Mouse (Mus musculus) cerebellum, adult 18-20 months (tissue): ENCODE measurements at regions not wholly inside any gene's neighbourhood (a gene's known extent, or its start where the extent isn't known, plus 50 kb on each side); places are given as distances from the start of the nearest gene placed in this dataset.
"Not testable (repeated sequence)": the region's sequence is repeated elsewhere in the genome, so short reads cannot be mapped to it uniquely, and the experiment has no call there.

Source experiments
- DNase-seq, 2 experiments: peaks; one replicate each; pipeline ENCODE4 v3.0.0; 2021

DNA sequence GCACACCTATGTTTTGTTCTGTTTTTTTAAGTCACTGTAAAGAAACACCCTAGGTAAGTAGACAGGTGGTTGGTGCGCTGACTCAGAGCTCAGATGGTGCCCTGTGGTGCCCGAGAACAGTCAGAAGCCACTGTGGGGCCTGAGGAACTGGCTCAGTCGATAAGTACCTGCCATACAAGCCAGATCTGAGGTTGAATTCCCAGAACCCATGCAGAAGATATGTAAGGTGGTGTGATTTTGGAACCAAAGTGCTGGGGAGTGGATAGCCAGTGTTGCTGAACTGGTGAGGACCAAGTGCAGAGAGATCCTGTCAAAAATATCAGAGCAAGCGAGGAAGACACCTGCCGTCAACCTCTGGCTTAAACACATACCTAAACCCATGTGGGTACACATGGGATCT, 65.4 kb downstream of the Chst1 start:
- no peak for DNase-seq

- DNase-seq = no peak
Observed at GRCm38 (mm10) chr2:92667192-92667591, 67.7 kb downstream of the Chst1 start.

DNA sequence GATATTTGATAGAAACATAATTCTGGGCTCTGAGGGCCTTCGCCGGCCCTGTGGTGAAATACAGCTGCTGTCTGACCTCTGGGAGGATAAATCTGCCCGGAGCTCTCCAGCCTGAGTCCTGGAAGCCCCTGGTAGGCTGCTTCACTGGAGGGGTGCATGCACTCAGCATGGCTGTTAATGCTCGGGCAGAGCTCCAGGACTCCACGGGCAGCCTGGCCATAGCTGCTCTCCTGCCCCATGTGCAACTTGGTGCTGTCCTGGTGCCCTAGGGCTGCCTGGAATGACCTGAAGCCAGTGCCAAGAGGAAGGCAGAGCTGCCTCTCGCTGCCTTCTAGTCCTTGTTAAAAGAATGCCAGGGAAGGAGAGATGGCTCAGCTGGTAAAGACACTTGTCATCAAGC, 68.2 kb downstream of the Chst1 start:
- peak in 1 of 2 experiments; percentile 4 for DNase-seq

GRCm38 (mm10) chr2:92669431-92670081, 70.0 kb downstream of the Chst1 start:
- DNase-seq = not testable (repeated sequence)

DNA sequence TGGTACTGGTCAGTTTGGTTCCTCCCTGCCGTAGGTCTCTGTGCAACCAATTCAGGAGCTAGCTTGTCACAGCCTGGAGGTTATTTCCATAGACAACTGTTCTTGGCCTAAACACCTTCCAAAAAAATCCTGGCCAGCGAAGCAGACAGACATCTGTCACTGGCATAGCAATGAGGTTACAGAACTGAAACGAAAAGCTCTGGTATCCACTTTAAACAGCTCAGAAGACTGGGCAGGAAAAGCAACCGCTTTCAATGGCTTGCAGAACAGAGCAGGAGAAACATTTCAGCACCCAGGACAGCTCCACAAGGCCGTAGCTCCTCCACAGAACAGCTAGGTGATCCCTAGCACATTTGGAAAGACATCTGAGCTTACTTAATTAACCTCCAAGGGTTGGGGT, 72.1 kb downstream of the Chst1 start:
- peak; percentile 10 to 13 for DNase-seq

GRCm38 (mm10) chr2:92672106-92672505, 72.6 kb downstream of the Chst1 start:
- DNase-seq = no peak

DNA sequence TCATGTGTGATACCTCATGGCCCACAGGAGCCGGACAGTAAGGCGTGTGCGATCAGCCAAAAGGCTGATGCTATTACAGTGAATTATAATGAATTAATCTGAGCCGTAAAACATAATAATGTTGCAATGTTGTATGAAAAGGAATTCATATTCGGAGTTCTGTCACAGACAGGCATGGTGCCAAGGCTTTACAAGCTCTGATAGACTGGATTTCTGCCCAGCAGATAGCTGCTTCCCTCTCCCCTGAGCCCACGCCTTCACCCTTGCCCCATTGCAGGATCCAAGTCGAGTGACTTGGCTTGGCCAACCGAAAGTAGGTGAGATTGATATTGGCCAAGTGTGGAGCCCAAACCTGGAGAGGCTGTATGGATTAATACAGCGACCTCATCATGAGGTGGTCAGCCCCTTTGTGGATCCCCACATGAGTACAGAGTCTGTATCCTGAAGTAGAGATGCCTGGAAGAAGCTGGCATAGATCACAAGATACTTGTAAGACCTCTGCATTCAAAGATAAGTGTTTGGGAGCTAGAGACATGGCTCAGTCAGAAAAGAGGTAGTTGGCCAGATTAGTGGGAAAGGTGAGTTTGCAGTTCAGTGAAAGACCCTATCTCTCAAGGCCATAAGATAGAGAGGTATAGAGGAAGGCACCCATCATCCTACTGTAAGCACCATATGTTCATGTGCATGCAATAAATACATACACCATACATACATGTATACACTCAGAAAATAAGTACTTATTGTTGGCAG, 73.7 kb downstream of the Chst1 start:
- no peak for DNase-seq

- no peak for DNase-seq
Observed at GRCm38 (mm10) chr2:92673931-92674330, 74.4 kb downstream of the Chst1 start.

DNA sequence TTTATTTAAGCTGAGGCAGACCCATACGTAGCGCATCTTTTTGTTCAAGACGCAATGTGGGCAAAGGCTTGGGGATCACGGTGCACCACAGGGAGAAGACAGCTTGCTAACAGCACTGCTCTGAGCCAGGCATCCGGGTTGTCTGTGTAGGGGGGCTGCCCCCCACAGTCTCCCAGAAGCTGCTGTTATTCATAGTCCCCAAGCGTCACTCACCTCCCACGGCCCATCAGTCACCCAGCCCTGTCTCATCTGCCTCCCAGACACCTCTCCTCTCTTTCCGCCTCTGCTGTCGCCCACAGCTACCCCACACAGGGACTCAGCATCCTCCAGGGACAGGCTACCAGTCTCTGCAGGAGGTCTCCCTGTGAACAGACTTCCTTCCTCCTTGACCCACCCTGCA, 75.7 kb downstream of the Chst1 start:
- DNase-seq = no peak

DNA sequence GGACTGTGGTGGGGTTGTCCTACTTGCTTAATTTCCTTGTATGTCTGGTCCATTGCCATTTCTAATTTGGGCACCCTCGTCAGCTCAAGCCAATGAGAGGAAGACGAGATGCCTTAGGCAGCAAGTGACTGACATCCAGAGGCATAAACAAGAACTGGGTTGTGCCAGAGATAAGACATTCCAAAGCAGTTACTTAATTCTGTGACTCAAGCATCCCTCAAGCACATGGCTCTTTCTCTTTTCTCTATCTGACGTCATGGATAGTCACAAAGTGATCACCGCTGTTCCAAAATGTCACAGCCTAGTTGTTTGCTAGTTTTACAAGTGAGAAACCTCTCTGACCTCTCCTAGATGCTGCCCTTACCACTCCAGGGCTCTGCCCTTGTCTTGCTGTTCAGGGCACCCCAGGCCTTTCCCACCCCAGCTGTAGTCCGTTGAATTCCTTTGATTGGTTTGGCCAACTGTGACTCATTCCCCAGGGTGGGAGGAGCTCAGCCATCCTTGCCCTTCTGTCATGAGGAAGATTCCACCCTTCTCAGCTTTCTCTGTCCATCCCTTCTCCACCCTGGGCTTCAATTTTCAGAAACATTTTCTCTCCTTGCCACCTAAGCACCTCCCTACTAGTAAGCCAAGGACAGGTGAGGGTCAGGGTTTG, 78.9 kb downstream of the Chst1 start:
- DNase-seq = no peak

GRCm38 (mm10) chr2:92678999-92679704, 79.6 kb downstream of the Chst1 start:
- no peak for DNase-seq

DNA sequence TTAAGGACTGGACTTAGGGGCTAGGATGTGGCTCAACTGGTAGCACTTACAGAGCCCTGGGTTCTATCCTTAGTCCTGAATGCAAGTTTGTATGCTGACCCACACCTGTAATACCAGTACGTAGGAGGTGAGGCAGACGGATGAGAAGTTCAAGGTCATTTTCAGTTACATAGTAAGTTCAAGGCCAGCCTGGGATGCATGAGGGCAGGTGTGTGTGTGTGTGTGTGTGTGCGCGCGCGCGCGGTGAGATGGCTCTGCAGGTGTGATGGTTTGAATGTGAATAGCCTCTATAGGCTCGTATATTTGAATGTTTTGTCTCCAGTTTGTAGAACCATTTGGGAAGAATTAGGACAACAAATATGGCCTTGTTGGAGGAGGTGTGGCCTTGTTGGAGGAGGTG, 82.7 kb downstream of the Chst1 start:
- no peak for DNase-seq

DNA sequence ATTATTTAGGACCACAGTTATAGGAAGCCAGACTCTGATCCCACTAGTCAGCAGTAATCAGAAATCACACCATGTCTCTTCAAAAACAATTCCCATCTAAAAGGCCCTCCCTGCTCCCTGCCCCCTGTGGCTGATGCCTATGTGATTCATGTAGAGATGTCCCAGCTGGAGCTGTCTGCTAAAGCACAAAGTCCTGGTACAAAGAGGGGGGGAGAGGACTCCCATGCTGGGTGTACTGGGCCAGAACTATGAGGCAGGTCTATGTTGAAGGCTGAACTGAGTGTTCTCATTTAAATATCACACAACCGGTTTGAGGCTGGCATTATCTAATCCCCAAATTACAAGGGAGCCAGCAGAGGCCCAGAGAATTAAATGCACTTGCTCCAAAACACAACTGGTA, 88.2 kb downstream of the Chst1 start:
- DNase-seq = no peak

DNA sequence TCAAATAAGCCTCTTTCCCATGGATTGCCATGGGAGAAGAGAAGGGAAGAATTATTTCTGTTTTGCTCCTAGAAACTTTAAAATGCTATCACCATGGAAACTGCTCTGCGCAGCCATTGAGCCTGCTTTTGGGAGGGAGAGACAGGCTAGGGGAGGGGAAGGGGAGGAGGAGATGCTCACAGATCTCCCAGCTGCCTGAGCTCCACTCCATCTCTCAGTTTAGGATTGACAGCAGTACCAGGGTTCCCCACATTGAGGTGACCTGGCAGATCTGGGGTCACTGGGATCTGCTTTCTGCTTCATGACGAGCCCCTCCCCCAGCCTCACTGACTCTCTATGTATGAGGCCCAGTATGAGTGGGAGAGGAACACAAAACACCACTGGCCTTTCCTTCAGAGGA, 89.7 kb downstream of the Chst1 start:
- DNase-seq = no peak

GRCm38 (mm10) chr2:92690304-92690703, 90.8 kb downstream of the Chst1 start:
- DNase-seq = no peak

DNA sequence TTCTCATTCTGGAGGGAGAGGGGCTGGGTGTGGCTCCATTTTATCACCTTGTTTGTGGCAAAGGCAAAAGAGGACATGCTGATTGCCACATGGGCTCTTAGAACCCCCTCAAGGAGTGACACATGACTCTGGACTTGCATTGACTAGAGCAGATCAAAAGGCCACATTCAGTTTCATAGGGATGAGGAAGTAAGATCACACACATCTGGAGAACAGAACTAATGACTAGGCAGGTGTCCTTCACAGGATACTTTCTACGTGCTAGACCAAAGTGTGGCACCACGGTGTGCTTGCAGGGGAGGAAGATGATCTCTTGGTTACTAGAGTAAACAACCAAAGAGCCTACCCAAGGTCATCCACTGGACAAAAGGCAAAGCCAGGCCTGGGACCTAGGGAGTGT, 91.9 kb downstream of the Chst1 start:
- DNase-seq = no peak

DNA sequence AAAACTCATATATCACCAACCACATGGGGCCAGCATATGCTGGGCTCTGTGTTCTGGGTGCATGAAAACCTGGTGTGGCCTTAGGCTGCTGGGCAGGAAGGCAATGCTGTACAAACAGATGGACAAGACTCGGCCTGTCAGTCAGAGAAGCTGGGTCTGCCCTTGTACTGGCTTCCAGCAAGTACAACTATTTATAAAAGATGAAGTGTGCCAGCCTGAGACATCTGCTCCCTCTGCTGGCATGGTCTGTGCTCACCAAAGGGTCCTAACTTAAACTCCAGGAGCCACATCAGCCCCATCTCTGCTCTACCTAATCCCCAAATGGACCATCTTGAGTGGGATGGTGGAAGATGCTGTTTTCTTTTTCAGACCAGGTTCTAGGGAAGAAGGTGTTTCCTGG, 93.1 kb downstream of the Chst1 start:
- DNase-seq = peak; percentile 14 to 29

GRCm38 (mm10) chr2:92693024-92693423, 93.5 kb downstream of the Chst1 start:
- DNase-seq = no peak

GRCm38 (mm10) chr2:92694797-92695196, 95.3 kb downstream of the Chst1 start:
- no peak for DNase-seq

DNA sequence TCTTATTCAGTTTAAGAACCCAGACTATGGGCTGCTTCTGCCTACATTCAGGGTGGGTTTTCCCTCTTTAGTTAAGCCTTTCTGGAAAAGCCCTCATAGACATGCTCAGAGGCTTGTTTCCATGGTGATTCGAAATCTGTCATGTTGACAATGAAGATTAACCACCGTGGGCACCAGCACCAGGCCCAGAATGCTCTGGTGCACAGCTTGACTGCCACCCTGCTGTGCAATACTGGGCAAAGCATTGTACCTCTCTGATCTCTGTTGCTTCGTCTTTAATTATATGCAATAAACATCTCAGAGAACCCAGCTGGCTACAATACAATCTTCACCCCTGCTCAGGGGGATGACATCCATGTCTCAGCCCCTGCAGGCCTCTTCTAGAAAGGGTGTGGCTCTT, 96.4 kb downstream of the Chst1 start:
- no peak for DNase-seq

DNA sequence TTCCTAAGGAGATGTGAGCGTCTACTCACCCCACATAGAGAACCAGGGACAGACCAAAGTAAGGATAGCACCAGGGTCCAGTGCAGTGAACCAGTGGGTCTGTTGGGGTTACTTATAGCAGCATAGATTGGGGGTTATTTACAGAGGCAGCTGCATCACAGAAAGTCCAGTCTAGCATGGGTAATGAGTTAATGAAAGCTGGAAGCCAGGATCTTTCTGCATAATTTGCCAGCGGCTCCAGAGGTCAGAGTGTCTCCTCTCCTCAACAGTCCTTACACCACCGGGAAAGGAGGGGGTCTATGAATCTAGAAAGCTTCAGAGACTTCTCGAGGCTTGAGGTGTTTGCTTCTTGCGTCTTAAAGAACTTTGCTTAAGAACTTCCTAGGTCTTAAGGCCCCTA, 98.2 kb downstream of the Chst1 start:
- DNase-seq = no peak

- peak; percentile 15 to 42 for DNase-seq
Observed at GRCm38 (mm10) chr2:92699360-92699759, 99.9 kb downstream of the Chst1 start.

GRCm38 (mm10) chr2:92704035-92704434, 104.5 kb downstream of the Chst1 start:
- no peak for DNase-seq

DNA sequence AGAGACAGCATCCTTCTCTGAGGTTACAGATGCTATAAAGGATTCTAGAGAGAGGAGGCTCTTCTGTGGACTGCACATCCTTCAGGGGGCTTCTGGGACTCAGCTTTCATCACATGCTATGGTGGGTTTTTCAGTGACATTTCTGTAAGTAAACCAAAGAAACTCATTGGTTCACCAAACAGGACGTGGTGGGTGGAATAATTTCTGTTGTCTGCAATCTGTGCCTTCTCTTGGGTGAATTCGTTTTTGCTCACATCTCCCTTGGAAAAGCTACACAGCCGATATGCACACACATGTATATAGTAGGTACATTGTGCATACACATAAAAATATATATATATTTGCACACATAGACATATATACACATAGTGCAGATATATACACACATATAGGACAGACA, 110.2 kb downstream of the Chst1 start:
- no peak for DNase-seq
